Mouse (Mus musculus) limb, embryonic 13.5 days (tissue): Measurements from ENCODE around the gene Sema6d. TPM values are rescaled to one million over a fixed set of nuclear protein-coding genes. Genes with fewer than 3 reads are reported as not detected.
A peak's percentile ranks its signal among the peaks of the same experiment; 100 is the strongest.
"Not testable (repeated sequence)": the region's sequence is repeated elsewhere in the genome, so short reads cannot be mapped to it uniquely, and the experiment has no call there.

Experiments used
- ATAC-seq: fragments of 200-750 bp; cut with Nextera tagmentation; 2 replicates; pipeline ENCODE4 v1.8.0; 2017; ENCODE audit warnings: low read depth, moderate number of reproducible peaks, moderate TSS enrichment; ENCODE audit not compliant: low FRiP score
- H3K27ac ChIP-seq: fragments of 300-500 bp; sonication (generic); 2 replicates; pipeline ENCODE4 v1.5.1; 2015; ENCODE audit warnings: inconsistent platforms, mild to moderate bottlenecking, moderate library complexity
- H3K27me3 ChIP-seq: fragments of 300-500 bp; sonication (generic); 2 replicates; pipeline ENCODE4 v1.6.1; 2015; ENCODE audit warnings: mild to moderate bottlenecking, inconsistent platforms
- H3K36me3 ChIP-seq: fragments of 300-500 bp; sonication (generic); 2 replicates; pipeline ENCODE4 v1.6.1; 2015; ENCODE audit warnings: inconsistent platforms, mild to moderate bottlenecking, moderate library complexity
- H3K4me1 ChIP-seq: fragments of 300-500 bp; sonication (generic); 2 replicates; pipeline ENCODE4 v1.6.1; 2015; ENCODE audit warnings: inconsistent platforms
- H3K4me2 ChIP-seq: fragments of 300-500 bp; sonication (generic); replicated peaks from 2 replicates; pipeline ENCODE4 v1.6.1; 2015; ENCODE audit warnings: inconsistent platforms, mild to moderate bottlenecking, moderate library complexity
- H3K4me3 ChIP-seq: fragments of 300-500 bp; sonication (generic); 2 replicates; pipeline ENCODE4 v1.5.1; 2015; ENCODE audit warnings: moderate library complexity, mild to moderate bottlenecking, inconsistent platforms
- H3K9ac ChIP-seq: fragments of 300-500 bp; sonication (generic); 2 replicates; pipeline ENCODE4 v1.6.1; 2015; ENCODE audit warnings: mild to moderate bottlenecking, inconsistent platforms
- H3K9me3 ChIP-seq: fragments of 300-500 bp; sonication (generic); 2 replicates; pipeline ENCODE4 v1.6.1; 2016; ENCODE audit warnings: inconsistent platforms
- WGBS: fragments of 180-500 bp; shearing (Covaris S2); methylation state at CpG from one replicate; pipeline ENCODE4 v1.1.7; 2015; 5-methylcytosine and 5-hydroxymethylcytosine counted together
- polyA plus RNA-seq: library from polyadenylated mRNA; unstranded; fragments of >200 nt; fragmentation: Nextera tagmentation; extraction: Ambion mirVana; gene quantifications from 2 replicates; pipeline ENCODE4 v1.2.1, GENCODE M21; 2015

The Sema6d gene
- polyA plus RNA-seq, 1 experiment from 2014 or later, result 9.4 TPM

DNA sequence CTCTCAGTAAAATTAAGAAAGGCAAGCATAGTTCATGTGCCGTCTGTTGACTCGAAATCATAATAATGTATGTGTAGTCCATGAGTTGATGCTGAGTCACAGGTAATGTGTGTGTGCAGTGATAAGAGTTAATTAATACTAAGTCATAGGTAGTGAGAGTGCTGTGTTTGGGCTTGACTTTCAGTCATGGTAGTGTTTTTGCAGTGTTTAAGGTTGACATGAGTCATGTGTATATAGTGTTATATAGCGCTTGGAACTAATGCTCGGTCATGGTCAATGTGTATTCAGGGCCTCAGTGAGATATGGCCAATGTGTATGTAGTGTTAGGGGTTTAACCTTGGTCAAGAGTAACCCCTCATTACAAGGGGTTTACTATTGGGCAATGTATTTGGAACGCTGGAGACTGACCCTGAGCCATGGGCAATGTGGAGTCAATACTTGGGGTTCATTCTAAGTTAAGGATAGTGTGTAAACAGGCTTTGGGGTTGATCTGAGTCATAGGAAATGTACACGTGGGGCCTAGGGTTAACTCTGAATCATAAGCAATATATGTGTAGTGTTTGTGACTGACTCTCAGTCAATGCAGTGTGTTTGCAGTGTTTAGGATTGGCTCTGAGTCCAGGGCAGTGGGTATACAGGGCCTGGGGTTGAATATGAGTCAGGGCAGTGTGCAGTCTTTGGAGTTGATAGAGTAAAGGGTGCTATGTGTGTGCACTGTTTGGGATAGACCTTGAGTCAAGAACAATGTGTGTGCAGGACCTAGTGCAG lies 219.8 kb downstream of the Sema6d start:
- ATAC-seq, result no peak
- Histone ChIP-seq H3K4me1 (no peaks in the 10 kb centered on the region), H3K27ac (no peak overlapping the region), H3K9me3 (no peaks in the 10 kb centered on the region), H3K9ac (no peak overlapping the region), H3K27me3 (no peaks in the 10 kb centered on the region), H3K36me3 (no peaks in the 10 kb centered on the region), H3K4me2 (no peak overlapping the region), H3K4me3 (no peak overlapping the region)
- WGBS, result 91% methylated on average over 6 of the region's 6 CpGs

DNA sequence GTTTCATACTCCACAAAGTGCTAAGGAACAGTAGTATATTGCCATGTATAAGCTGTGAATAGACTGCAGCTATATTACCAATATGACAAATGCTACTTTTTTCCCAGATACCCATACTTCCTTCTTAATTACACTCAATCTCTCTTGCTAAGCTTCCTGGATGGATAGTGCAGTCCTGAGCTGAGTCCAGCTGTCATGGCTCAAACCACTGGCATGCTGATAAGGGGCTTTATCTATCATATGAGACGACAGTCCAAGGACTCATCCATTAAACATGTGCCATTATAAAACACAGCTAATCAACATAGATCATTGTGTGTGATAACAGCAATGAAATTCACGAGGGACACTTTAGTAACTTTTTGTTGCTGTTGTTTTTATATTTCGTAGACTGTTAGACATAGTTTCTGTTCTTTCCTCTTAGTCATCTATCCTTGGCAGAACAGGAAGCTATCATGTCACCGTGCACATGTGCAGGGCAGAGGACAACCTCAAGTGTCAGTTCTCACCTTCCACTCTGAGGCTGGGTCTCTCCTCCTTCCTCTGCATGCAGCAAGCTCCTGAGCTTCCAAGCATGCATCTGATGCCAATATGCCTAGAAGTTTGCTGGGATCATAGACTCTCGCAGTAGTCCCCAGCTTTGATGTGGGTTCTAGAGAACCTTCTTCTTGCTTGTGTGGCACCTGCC lies 232.9 kb downstream of the Sema6d start:
- Histone ChIP-seq H3K4me1 (no peaks in the 10 kb centered on the region), H3K9me3 (no peaks in the 10 kb centered on the region), H3K4me3 (no peak overlapping the region), H3K4me2 (no peak overlapping the region), H3K27ac (no peak overlapping the region), H3K27me3 (no peaks in the 10 kb centered on the region), H3K36me3 (no peaks in the 10 kb centered on the region), H3K9ac (no peak overlapping the region)
- ATAC-seq, result no peak
- 80% methylated on average over 5 of the region's 5 CpGs for WGBS

DNA sequence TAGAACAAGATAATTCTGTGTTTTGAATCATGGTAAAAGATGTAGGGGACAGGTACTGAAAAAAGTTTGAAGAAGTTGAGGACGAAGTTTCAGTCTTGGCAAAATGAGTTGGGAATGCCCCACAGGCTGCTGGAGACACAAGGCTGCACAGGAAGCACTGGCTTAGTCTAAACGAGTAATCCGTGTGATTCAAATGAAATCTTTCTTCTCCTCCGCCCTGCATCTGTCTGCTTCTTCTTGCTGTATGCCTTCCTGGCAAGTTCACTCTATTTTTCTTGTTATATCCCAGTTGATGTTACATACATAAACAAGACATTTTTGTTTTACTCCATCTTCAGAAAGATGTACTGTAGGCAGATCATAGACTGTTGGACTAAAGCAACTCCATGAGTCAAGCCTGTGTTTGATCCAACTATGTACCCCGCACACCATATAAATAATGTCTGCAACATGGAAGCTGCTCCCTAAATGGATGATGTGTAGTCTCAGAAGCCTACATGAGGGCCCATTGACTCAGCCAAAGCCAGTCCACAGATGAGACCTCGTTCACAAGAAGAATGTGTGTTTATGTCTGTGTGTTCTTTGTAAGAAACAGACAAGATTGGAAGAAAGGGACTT lies 234.4 kb downstream of the Sema6d start:
- Histone ChIP-seq H3K4me3 (no peak overlapping the region), H3K4me1 (no peaks in the 10 kb centered on the region), H3K27ac (no peak overlapping the region), H3K27me3 (no peaks in the 10 kb centered on the region), H3K9me3 (no peaks in the 10 kb centered on the region), H3K36me3 (no peaks in the 10 kb centered on the region), H3K4me2 (no peak overlapping the region), H3K9ac (no peak overlapping the region)
- WGBS, result 76% methylated on average over 6 of the region's 6 CpGs
- no peak for ATAC-seq

DNA sequence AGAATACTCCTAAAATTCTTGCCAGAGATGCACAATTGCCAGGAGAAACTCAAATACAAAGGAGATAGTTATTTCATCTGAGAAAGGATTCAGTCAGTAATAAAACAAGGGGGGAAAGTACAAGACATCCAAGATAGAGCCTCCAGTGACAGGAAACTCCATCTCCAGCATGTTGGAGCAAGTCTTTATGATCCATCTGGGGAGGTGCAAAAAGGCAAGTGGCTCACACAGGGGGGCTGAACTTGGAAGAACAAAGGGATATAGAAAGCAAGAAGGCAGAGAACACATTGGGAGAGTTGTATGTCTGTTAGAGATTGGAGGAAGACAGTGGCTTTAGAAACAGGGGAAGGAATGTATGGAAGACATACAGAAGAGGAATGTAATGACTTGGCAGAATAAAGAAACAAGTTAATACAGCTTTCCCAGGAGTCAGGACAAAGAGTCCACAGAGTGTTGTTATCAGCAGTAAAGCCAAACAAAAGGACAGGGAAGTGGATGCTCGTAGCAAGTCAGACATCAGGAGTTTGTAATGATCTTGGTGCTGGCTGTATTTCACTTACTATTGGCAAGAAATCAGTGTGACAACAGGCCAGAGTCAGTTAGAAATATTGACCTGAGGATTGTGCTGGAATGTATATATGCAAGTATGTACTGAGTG lies 239.8 kb downstream of the Sema6d start:
- no peak overlapping the region for H3K27ac ChIP-seq
- 43% methylated on average over 1 of the region's 1 CpGs for WGBS
- no peaks in the 10 kb centered on the region for H3K36me3 ChIP-seq
- H3K4me2 ChIP-seq, result no peak overlapping the region
- peak; percentile 82 for ATAC-seq
- H3K4me1 ChIP-seq, result no peaks in the 10 kb centered on the region
- H3K4me3 ChIP-seq, result no peak overlapping the region
- H3K27me3 ChIP-seq, result no peaks in the 10 kb centered on the region
- no peaks in the 10 kb centered on the region for H3K9me3 ChIP-seq
- no peak overlapping the region for H3K9ac ChIP-seq

DNA sequence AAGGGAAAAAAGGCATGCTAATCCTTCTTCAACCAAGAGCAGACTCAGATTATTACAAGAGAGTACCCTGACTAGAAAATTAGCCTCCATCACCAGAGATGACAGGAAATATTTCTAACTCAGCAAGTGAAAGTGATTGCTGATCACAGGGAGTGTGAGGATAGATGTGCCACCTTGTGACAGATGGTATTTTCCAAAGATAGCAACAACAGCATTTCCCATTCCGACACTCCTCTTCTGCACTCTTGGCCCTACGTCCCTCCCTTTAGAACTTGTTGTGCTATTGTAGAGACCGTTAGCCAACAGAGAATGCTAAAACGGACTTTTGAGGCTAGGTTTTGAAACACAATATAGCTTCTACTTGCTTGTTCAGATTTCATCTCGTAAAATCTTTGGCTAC lies 243.1 kb downstream of the Sema6d start:
- no peak overlapping the region for H3K4me2 ChIP-seq
- ATAC-seq, result no peak
- H3K27me3 ChIP-seq, result no peaks in the 10 kb centered on the region
- no peak overlapping the region for H3K9ac ChIP-seq
- no peak overlapping the region for H3K27ac ChIP-seq
- WGBS, result 78% methylated on average over 5 of the region's 5 CpGs
- no peaks in the 10 kb centered on the region for H3K36me3 ChIP-seq
- H3K9me3 ChIP-seq, result no peaks in the 10 kb centered on the region
- H3K4me1 ChIP-seq, result no peaks in the 10 kb centered on the region
- no peak overlapping the region for H3K4me3 ChIP-seq

- H3K4me3 ChIP-seq, H3K27me3 ChIP-seq, H3K9me3 ChIP-seq, H3K4me1 ChIP-seq, H3K9ac ChIP-seq, H3K4me2 ChIP-seq, H3K27ac ChIP-seq, ATAC-seq, H3K36me3 ChIP-seq: not testable (repeated sequence)
- 67% methylated on average over 2 of the region's 2 CpGs for WGBS
These were observed 244.9 kb downstream of the Sema6d start for GRCm38 (mm10) chr2:124334655-124335054.

DNA sequence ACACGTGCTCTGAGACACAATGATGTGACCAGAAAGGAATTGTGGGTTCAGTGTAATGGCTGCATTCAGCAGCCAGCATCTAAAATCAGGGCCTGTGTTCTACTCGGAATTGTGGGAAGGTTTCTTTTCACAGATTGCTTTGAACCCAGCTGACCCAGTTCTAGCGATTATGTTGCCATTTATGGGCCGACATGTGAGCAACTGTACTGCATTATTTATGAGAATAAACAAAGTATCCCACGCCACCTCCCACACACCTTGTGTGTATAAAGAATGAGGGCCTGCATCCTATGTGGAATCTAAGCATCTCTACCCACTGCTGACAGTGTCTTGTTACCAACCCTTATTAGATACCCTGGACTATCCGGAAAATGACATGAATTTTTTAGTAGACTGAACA lies 248.5 kb downstream of the Sema6d start:
- H3K4me3 ChIP-seq, result no peak overlapping the region
- no peak for ATAC-seq
- 76% methylated on average over 6 of the region's 6 CpGs for WGBS

DNA sequence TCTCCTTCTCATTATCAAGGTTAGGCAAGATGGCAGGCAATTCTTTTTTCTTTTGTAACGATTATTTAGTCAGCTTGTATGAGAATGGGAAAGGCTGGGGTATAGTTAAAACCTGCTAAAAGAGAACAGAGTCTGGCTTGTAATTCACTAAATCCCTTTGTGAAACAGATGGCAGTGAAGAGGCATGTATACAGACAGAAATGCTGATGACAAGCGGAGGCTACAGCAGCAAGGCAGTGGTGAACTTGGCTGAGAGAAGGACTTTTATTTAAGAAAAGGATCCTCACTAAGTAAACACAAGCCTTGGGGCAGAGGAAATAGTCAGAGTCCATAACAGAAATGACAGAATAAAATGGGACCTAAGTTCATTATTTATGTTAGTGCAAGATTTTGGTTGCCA lies 264.4 kb downstream of the Sema6d start:
- H3K4me1 ChIP-seq, result no peaks in the 10 kb centered on the region
- H3K36me3 ChIP-seq, result no peaks in the 10 kb centered on the region
- no peaks in the 10 kb centered on the region for H3K9me3 ChIP-seq
- no peak for ATAC-seq
- H3K4me2 ChIP-seq, result no peak overlapping the region
- no peak overlapping the region for H3K4me3 ChIP-seq
- no peaks in the 10 kb centered on the region for H3K27me3 ChIP-seq
- H3K27ac ChIP-seq, result no peak overlapping the region
- no peak overlapping the region for H3K9ac ChIP-seq
- 83% methylated on average over 2 of the region's 2 CpGs for WGBS

More for the DNA sequence above, 248.5 kb downstream of the Sema6d start:
- Histone ChIP-seq H3K27me3 (no peaks in the 10 kb centered on the region), H3K36me3 (no peaks in the 10 kb centered on the region), H3K4me1 (peaks cover 3% of the 10 kb centered on the region; the same call in 1 of the 2 replicates), H3K9me3 (no peaks in the 10 kb centered on the region), H3K9ac (no peak overlapping the region), H3K4me2 (no peak overlapping the region), H3K27ac (no peak overlapping the region)

- no peak overlapping the region for H3K4me3 ChIP-seq
- H3K27me3 ChIP-seq, result no peaks in the 10 kb centered on the region
- no peak overlapping the region for H3K4me2 ChIP-seq
- WGBS, result 84% methylated on average over 2 of the region's 2 CpGs
- no peak overlapping the region for H3K27ac ChIP-seq
- no peaks in the 10 kb centered on the region for H3K36me3 ChIP-seq
- H3K9me3 ChIP-seq, result no peaks in the 10 kb centered on the region
- no peak for ATAC-seq
- H3K9ac ChIP-seq, result no peak overlapping the region
- no peaks in the 10 kb centered on the region for H3K4me1 ChIP-seq
These were observed 264.9 kb downstream of the Sema6d start for GRCm38 (mm10) chr2:124354716-124355115.

- ATAC-seq, result no peak
- Histone ChIP-seq H3K27me3 (0 out of 2 replicates have a peak, but pooled peaks cover 3% of the 10 kb centered on the region), H3K9me3 (no peaks in the 10 kb centered on the region), H3K9ac (no peak overlapping the region), H3K4me3 (no peak overlapping the region), H3K4me2 (no peak overlapping the region), H3K4me1 (0 out of 2 replicates have a peak, but pooled peaks cover 3% of the 10 kb centered on the region), H3K27ac (no peak overlapping the region), H3K36me3 (no peaks in the 10 kb centered on the region)
- 64% methylated on average over 1 of the region's 1 CpGs for WGBS
These were observed 279.5 kb downstream of the Sema6d start for GRCm38 (mm10) chr2:124369291-124369690.

DNA sequence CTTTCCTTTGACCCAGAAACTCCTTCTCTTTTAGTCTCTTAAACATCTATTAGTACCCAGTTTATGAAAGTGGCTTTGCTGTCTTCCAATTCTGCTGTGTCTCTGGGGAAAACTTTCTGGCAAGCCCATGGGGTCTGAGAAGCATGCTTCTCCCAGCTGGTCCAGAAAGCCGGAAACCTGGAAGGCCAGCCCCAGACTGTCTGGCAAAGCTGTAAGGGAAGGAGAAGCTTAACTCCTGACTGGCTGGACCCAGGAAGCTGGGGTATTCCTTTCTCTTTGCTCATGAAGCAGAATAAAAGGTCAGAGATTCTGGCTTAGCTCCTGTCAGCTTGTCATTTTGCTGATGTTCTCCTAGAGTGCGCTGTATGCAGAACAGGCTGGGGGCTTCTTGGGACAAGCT lies 280.2 kb downstream of the Sema6d start:
- Histone ChIP-seq H3K36me3 (no peaks in the 10 kb centered on the region), H3K4me3 (no peak overlapping the region), H3K27me3 (0 out of 2 replicates have a peak, but pooled peaks cover 4% of the 10 kb centered on the region), H3K27ac (no peak overlapping the region), H3K9ac (no peak overlapping the region), H3K4me1 (0 out of 2 replicates have a peak, but pooled peaks cover 3% of the 10 kb centered on the region), H3K9me3 (no peaks in the 10 kb centered on the region), H3K4me2 (no peak overlapping the region)
- no peak for ATAC-seq
- 52% methylated on average over 2 of the region's 2 CpGs for WGBS

GRCm38 (mm10) chr2:124371363-124371762 lies 281.6 kb downstream of the Sema6d start:
- Histone ChIP-seq H3K9ac (no peak overlapping the region), H3K4me2 (no peak overlapping the region), H3K4me3 (no peak overlapping the region), H3K36me3 (no peaks in the 10 kb centered on the region), H3K9me3 (no peaks in the 10 kb centered on the region), H3K27ac (no peak overlapping the region), H3K27me3 (peaks cover 11% of the 10 kb centered on the region; the same call in 1 of the 2 replicates), H3K4me1 (0 out of 2 replicates have a peak, but pooled peaks cover 3% of the 10 kb centered on the region)
- WGBS, result 62% methylated on average over 2 of the region's 2 CpGs
- ATAC-seq, result no peak
